Mouse (Mus musculus) midbrain, embryonic 12.5 days (tissue): ENCODE data around the gene Arf4. TPM values are rescaled to one million over a fixed set of nuclear protein-coding genes. Genes with fewer than 3 reads are reported as not detected.
A peak's percentile ranks its signal among the peaks of the same experiment; 100 is the strongest.

Experiments used
- ATAC-seq: fragments of 200-750 bp; cut with Nextera tagmentation; 2 replicates; pipeline ENCODE4 v1.8.0; 2017; ENCODE audit warnings: low read depth, moderate TSS enrichment, moderate library complexity; ENCODE audit not compliant: low FRiP score
- H3K27ac ChIP-seq: fragments of 300-500 bp; sonication (generic); replicated peaks from 2 replicates; pipeline ENCODE4 v1.5.1; 2016; ENCODE audit warnings: mild to moderate bottlenecking
- H3K27me3 ChIP-seq: fragments of 300-500 bp; sonication (generic); 2 replicates; pipeline ENCODE4 v1.6.1; 2016; ENCODE audit warnings: mild to moderate bottlenecking
- H3K36me3 ChIP-seq: fragments of 300-500 bp; sonication (generic); 2 replicates; pipeline ENCODE4 v1.6.1; 2016
- H3K4me1 ChIP-seq: fragments of 300-500 bp; sonication (generic); 2 replicates; pipeline ENCODE4 v1.6.1; 2016
- H3K4me2 ChIP-seq: fragments of 300-500 bp; sonication (generic); replicated peaks from 2 replicates; pipeline ENCODE4 v1.6.1; 2016; ENCODE audit warnings: mild to moderate bottlenecking, moderate library complexity
- H3K4me3 ChIP-seq: fragments of 300-500 bp; sonication (generic); 2 replicates; pipeline ENCODE4 v1.5.1; 2016; ENCODE audit warnings: mild to moderate bottlenecking
- H3K9ac ChIP-seq: fragments of 300-500 bp; sonication (generic); replicated peaks from 2 replicates; pipeline ENCODE4 v1.6.1; 2016; ENCODE audit warnings: mild to moderate bottlenecking, moderate library complexity
- H3K9me3 ChIP-seq: fragments of 300-500 bp; sonication (generic); 2 replicates; pipeline ENCODE4 v1.6.1; 2016; ENCODE audit warnings: mild to moderate bottlenecking
- WGBS: fragments of 180-500 bp; shearing (Covaris S2); methylation state at CpG from one replicate; pipeline ENCODE4 v1.1.7; 2016; 5-methylcytosine and 5-hydroxymethylcytosine counted together
- polyA plus RNA-seq: library from polyadenylated mRNA; unstranded; fragments of >200 nt; fragmentation: Nextera tagmentation; extraction: Ambion mirVana; gene quantifications from 2 replicates; pipeline ENCODE4 v1.2.1, GENCODE M21; 2016

Arf4 gene
- polyA plus RNA-seq, 1 experiment from 2014 or later: 542 TPM

DNA sequence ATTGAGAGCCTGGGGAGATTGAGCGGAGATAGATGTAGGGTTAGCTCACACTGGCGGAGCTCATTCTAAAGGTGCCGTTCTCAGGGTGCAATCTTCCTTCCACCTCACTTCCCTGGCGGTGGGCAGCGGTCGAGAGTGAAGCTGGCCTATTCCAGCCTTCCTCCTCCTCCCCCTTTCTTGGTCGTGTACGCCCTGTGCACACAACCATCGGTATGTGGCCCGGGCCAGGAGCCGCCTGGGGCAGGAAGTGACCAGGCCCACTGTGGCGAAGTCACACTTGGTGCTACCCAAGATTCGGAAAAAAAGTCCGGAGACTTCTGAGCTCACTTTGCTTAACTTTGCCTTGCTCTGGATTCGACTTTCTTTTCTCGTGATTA, 822 bp downstream of the Arf4 start:
- Histone ChIP-seq H3K36me3 (no peaks in the 10 kb centered on the region), H3K4me1 (peaks cover 20% of the 10 kb centered on the region), H3K27ac (peak overlapping the region; percentile 95), H3K27me3 (no peaks in the 10 kb centered on the region), H3K9me3 (no peaks in the 10 kb centered on the region), H3K4me3 (peak overlapping the region; percentile 94), H3K9ac (peak overlapping the region; percentile 96), H3K4me2 (peak overlapping the region; percentile 89)
- WGBS: under 1% methylated on average over 16 of the region's 16 CpGs
- ATAC-seq: 0 out of 2 replicates have a peak, but pooled peaks have one; percentile 3

DNA sequence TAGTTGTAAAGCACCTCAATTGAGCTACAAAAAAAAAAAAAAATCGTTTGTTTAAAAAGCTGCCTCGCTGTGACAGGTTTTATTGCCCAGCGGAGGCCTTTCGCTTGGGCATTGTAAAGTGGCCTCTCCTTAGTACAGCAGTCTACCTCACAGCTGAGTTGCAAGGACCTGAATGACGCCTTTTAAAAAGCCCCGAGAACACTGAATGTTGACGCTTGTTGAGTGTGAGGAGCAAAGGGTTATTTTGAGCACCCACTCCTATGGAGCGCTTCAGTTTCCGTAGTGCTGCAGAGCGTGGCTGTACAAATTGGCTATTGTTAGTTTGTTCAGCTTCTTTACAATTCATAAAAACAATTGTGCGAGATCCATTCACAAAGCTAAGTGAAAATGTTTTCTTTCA, 1.4 kb downstream of the Arf4 start:
- no peak for ATAC-seq
- Histone ChIP-seq H3K4me3 (peak overlapping the region; percentile 94), H3K27me3 (no peaks in the 10 kb centered on the region), H3K4me2 (peak overlapping the region; percentile 89), H3K4me1 (peaks cover 20% of the 10 kb centered on the region), H3K36me3 (no peaks in the 10 kb centered on the region), H3K9me3 (no peaks in the 10 kb centered on the region), H3K27ac (no peak overlapping the region), H3K9ac (peak overlapping the region; percentile 96)
- 5% methylated on average over 11 of the region's 11 CpGs for WGBS

DNA sequence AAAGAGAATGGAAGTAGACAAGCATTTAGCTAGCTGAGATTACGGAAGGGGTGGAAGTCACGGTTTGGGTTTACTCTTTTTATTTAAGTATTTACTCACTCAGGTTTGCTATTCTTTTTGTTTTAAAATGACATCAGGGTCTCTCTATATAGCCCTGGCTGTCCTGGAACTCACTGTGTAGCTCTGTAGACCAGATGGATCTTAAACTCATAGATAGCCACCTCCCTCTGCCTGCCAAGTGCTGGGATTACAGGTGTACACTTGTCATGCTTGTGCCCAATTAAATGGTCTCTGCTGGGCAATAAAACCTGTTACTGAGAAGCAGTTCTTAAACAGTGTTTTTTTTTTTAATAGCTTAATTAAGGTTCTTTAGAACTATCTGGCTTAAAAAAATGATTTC, 2.1 kb downstream of the Arf4 start:
- H3K4me2 ChIP-seq: peak overlapping the region; percentile 89
- no peaks in the 10 kb centered on the region for H3K36me3 ChIP-seq
- no peak for ATAC-seq
- peaks cover 20% of the 10 kb centered on the region for H3K4me1 ChIP-seq
- no peaks in the 10 kb centered on the region for H3K27me3 ChIP-seq
- H3K9ac ChIP-seq: peak overlapping the region; percentile 96
- H3K9me3 ChIP-seq: no peaks in the 10 kb centered on the region
- no peak overlapping the region for H3K27ac ChIP-seq
- WGBS: 50% methylated on average over 2 of the region's 2 CpGs
- H3K4me3 ChIP-seq: peak overlapping the region; percentile 94

DNA sequence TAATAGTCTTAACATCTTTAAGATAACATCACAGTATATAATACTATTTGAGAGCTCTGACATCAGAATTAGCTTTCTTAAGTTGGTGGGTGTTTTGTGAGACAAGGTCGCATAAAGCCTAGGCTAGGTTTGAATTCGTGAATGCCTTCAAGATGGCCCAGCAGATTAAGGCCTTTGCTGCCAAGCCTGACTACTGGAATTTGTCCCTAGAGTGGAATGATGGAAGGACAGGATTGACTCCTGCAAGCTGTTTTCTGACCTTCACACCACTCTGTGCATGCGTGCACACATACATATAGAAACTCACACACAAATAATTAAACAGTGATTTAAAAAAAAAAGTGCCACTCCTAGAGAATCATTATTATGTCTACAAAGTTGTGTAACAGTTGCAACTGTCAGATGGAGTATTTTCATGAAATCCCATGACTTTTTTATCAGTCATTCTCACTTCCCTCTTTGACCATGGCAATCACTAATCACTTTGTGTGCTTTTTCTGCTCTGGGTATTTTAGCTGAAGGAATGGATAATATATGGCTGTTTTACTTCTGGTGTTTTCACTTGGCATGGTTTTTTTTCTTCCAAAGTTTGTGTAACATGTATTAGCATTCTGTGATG, 5.2 kb downstream of the Arf4 start:
- ATAC-seq: no peak
- Histone ChIP-seq H3K4me2 (no peak overlapping the region), H3K27ac (no peak overlapping the region), H3K4me3 (no peak overlapping the region), H3K9me3 (no peaks in the 10 kb centered on the region), H3K27me3 (no peaks in the 10 kb centered on the region), H3K4me1 (peaks cover 21% of the 10 kb centered on the region), H3K9ac (no peak overlapping the region), H3K36me3 (peaks cover 7% of the 10 kb centered on the region)
- WGBS: 87% methylated on average over 3 of the region's 3 CpGs

DNA sequence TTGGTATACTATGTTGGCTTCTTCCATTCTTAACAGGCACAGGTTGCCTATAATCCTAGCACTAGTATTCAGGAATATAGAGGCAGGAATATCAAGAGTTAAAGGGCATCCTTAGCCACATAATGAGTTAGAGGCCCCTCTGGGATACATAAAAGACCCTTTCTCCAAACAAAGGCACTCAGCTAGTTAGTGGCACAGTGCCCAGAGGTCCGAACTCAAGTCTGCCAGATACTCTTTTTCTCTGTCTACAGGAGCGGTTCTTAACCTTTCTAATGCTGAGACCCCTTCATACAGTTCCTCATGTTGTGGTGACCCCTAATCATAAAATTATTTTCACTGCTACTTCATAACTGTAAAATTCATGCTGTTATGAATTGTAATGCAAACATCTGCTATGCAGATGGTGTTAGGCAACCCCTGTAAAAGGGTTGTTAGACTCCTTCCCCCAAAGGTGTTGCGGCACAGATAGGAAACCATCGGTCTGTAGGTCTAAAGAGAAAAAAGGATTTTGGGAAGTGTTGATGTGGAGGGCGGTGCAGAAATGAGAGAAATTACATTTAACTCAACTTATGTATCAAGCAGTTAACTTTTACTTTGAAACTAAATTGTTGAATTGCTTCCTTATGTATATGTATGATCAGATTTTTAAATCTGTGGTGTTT, 8.2 kb downstream of the Arf4 start:
- WGBS: 66% methylated on average over 5 of the region's 5 CpGs
- H3K4me1 ChIP-seq: peaks cover 8% of the 10 kb centered on the region
- H3K4me2 ChIP-seq: no peak overlapping the region
- peaks cover 20% of the 10 kb centered on the region for H3K36me3 ChIP-seq
- ATAC-seq: no peak
- H3K9me3 ChIP-seq: no peaks in the 10 kb centered on the region
- H3K27me3 ChIP-seq: no peaks in the 10 kb centered on the region
- H3K4me3 ChIP-seq: no peak overlapping the region
- H3K9ac ChIP-seq: no peak overlapping the region
- H3K27ac ChIP-seq: no peak overlapping the region

DNA sequence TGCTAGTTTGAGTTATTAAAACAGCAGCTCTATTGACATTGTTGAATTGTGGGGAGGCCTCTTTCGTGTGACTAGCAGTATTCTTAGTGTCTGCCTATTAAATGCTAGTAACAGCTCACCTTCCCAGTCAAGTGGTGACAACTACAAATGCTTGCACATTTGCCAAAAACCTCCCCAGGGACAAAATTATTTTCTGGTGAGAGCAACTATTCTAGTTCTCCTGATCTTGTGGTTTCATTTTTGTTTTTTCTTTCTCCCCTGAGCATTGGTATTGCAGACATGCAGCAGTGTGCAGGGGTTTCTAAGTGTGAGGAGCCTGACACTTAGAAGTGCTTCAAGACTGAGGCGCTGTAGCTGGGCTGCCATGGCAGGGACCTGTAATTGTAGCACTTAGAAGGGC, 9.9 kb downstream of the Arf4 start:
- 88% methylated on average over 2 of the region's 2 CpGs for WGBS
- no peak for ATAC-seq
- no peak overlapping the region for H3K4me2 ChIP-seq

DNA sequence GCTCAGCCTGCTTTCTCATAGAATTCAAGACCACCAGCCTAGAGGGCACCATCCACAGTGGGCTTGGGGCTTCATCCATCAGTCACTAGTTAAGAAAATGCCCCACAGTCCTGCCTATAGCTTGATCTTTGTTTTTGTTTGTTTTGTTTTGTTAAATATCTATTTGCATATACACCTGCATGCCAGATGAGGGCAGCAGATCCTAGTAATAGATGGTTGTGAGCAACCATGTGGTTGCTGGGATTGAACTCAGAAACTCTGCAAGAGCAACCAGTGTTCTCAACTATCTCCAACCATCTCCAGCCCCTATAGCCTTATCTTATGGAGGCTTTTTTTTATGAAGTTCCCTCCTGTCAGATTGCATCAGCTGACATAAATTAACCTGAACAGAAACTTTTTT, 14.0 kb downstream of the Arf4 start:
- Histone ChIP-seq H3K4me2 (no peak overlapping the region), H3K4me3 (no peak overlapping the region), H3K27me3 (no peaks in the 10 kb centered on the region), H3K4me1 (no peaks in the 10 kb centered on the region), H3K9ac (no peak overlapping the region), H3K9me3 (no peaks in the 10 kb centered on the region), H3K36me3 (peaks cover 63% of the 10 kb centered on the region), H3K27ac (no peak overlapping the region)
- ATAC-seq: no peak

More for the DNA sequence above, 9.9 kb downstream of the Arf4 start:
- H3K4me1 ChIP-seq: peaks cover 8% of the 10 kb centered on the region
- H3K9ac ChIP-seq: no peak overlapping the region
- H3K27me3 ChIP-seq: no peaks in the 10 kb centered on the region
- H3K4me3 ChIP-seq: no peak overlapping the region
- H3K9me3 ChIP-seq: no peaks in the 10 kb centered on the region
- no peak overlapping the region for H3K27ac ChIP-seq
- peaks cover 31% of the 10 kb centered on the region for H3K36me3 ChIP-seq

DNA sequence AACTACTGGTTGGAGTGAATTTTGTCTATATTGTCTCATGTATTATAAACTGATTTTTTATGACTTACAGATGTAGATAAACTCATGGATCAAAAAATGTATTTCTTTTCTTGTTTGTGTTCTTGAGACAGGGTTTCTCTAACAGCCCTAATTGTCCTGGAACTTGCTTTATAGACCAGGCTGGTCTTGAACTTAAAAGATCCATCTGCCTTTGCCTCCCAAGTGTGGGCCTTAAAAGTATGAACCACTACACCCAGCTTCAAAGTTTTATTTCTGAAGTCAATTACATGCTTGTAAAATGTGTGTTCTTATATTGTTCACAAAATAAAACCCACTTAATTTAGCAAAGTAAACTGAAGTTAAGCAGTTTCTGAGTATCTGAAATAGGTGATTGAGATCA, 20.3 kb downstream of the Arf4 start:
- H3K4me2 ChIP-seq: no peak overlapping the region
- H3K27me3 ChIP-seq: no peaks in the 10 kb centered on the region
- no peaks in the 10 kb centered on the region for H3K4me1 ChIP-seq
- H3K9me3 ChIP-seq: no peaks in the 10 kb centered on the region
- ATAC-seq: no peak
- H3K4me3 ChIP-seq: no peak overlapping the region
- H3K9ac ChIP-seq: no peak overlapping the region
- H3K27ac ChIP-seq: no peak overlapping the region
- H3K36me3 ChIP-seq: peaks cover 50% of the 10 kb centered on the region

DNA sequence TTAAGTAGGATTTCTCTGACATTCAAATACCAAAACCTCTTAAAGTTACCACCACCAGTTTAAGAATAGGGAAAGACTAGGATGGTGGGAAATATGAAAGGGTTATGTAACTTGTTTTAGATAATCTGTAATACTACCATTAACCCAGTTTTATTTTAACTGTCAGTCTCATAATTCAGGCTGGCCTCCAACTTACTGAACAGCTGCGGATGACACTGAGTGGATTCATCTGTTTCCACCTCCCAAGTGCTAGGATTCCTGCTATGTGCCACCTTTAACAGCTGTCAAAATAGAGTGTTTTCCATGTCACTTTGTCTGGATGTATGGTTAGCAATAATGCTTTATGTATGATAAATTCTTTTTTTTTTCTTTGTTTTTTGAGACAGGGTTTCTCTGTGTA, 22.4 kb downstream of the Arf4 start:
- no peaks in the 10 kb centered on the region for H3K4me1 ChIP-seq
- no peak overlapping the region for H3K9ac ChIP-seq
- H3K36me3 ChIP-seq: peaks cover 44% of the 10 kb centered on the region
- no peaks in the 10 kb centered on the region for H3K9me3 ChIP-seq
- ATAC-seq: no peak
- no peak overlapping the region for H3K4me3 ChIP-seq
- no peak overlapping the region for H3K27ac ChIP-seq
- H3K27me3 ChIP-seq: no peaks in the 10 kb centered on the region
- WGBS: 100% methylated on average over 1 of the region's 1 CpGs
- no peak overlapping the region for H3K4me2 ChIP-seq

DNA sequence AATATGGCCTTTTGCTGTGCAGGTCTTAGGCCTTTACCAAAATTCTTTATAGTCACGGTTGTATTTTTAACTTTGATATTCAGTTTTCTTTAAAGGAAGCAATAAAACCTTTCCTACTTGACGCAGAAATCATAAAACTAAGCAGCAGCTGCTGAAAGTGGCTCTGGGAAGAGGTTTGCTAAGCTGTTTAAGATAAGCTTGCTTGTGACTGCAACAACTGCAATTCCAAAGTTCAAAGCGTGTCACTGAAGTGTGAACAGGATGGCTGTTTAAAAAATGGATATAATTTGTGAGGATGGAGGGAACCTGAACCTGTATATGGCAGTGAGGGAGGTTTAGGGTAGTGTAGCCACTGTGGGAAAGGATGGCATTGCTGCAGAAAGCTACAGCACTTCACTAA, 24.1 kb downstream of the Arf4 start:
- no peak for ATAC-seq
- no peaks in the 10 kb centered on the region for H3K27me3 ChIP-seq
- no peak overlapping the region for H3K9ac ChIP-seq
- no peak overlapping the region for H3K4me3 ChIP-seq
- no peaks in the 10 kb centered on the region for H3K9me3 ChIP-seq
- 97% methylated on average over 3 of the region's 3 CpGs for WGBS
- H3K4me1 ChIP-seq: peaks cover 15% of the 10 kb centered on the region
- no peak overlapping the region for H3K27ac ChIP-seq
- H3K36me3 ChIP-seq: peaks cover 45% of the 10 kb centered on the region
- H3K4me2 ChIP-seq: no peak overlapping the region

DNA sequence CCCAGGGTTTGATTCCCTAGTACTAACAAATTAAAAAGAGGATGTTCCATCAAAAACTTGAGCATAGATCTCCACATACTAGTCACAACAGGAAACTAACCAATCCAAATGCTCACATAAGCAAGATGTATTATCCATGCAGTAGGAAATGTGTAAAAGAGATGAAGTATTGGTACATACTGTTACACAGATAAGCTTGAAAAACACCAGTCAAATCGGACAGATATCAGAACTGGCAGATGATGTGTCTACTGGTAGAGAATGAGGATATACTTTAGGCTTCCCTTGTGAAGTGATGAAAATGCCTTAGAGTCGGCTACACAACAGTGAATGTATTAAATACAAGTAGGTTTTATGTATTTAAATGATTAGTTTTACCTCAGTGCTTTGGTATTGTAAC, 24.6 kb downstream of the Arf4 start:
- Histone ChIP-seq H3K4me3 (no peak overlapping the region), H3K4me2 (no peak overlapping the region), H3K9ac (no peak overlapping the region), H3K36me3 (peaks cover 41% of the 10 kb centered on the region), H3K27ac (no peak overlapping the region), H3K4me1 (peaks cover 20% of the 10 kb centered on the region), H3K27me3 (no peaks in the 10 kb centered on the region), H3K9me3 (no peaks in the 10 kb centered on the region)
- 79% methylated on average over 2 of the region's 2 CpGs for WGBS
- no peak for ATAC-seq

DNA sequence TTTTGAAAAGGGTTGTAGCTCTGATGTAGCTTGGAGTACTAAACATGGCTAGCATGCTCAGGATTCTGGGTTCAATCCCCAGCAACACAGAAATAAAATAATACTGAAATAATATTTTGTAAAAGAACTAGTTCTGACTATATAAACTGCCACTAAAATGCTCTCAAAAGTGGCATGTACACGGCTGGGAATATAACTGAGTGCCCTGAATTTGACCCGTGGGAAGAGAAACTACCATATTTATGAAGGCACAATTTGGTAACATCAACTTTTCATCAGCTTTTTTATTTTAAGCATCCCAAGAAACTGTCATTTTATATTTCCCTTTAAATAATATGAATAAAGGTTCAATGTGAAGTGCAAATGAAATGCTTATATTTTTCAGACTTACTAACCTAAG, 26.0 kb downstream of the Arf4 start:
- H3K27me3 ChIP-seq: no peaks in the 10 kb centered on the region
- H3K4me1 ChIP-seq: peaks cover 33% of the 10 kb centered on the region
- no peak overlapping the region for H3K4me3 ChIP-seq
- H3K36me3 ChIP-seq: peaks cover 32% of the 10 kb centered on the region
- H3K4me2 ChIP-seq: no peak overlapping the region
- ATAC-seq: no peak
- H3K9me3 ChIP-seq: no peaks in the 10 kb centered on the region
- no peak overlapping the region for H3K9ac ChIP-seq
- no peak overlapping the region for H3K27ac ChIP-seq
- 93% methylated on average over 2 of the region's 2 CpGs for WGBS

DNA sequence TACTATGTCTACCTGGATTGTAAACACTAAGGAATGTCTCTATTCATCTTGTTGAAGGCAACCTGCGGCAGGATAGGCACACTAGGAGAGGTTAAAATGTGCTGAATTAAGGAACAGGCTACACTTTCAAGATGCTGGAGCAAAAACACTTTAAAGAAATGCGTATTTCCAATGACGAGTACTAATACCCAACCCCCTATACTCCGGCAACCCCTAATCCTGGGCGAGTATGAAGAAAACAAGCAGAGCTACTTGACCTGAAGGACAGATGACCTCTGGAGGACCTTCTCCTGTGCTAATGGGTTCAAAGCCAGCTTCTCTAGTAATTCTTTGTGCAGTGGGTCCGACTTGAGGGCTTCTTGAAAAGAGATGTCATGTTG, 30.1 kb downstream of the Arf4 start:
- peaks cover 37% of the 10 kb centered on the region for H3K4me1 ChIP-seq
- peaks cover 24% of the 10 kb centered on the region for H3K36me3 ChIP-seq
- H3K4me3 ChIP-seq: peak overlapping the region; percentile 91
- peak overlapping the region; percentile 97 for H3K4me2 ChIP-seq
- no peak overlapping the region for H3K27ac ChIP-seq
- ATAC-seq: no peak
- WGBS: 35% methylated on average over 6 of the region's 6 CpGs
- peak overlapping the region; percentile 80 for H3K9ac ChIP-seq
- H3K9me3 ChIP-seq: no peaks in the 10 kb centered on the region
- no peaks in the 10 kb centered on the region for H3K27me3 ChIP-seq
